Mouse (Mus musculus) thymus, adult 18-20 months (tissue): Measurements from ENCODE around the gene Ceacam19.
"Not testable (repeated sequence)": the region's sequence is repeated elsewhere in the genome, so short reads cannot be mapped to it uniquely, and the experiment has no call there.

Experiments used
- DNase-seq, 2 experiments: peaks; one replicate each; pipeline ENCODE4 v3.0.0; 2022; ENCODE audit warnings: mixed read lengths in 2 of 2

The Ceacam19 gene

GRCm38 (mm10) chr7:19887849-19888248, at the start of gene Ceacam19:
TSS of gene Ceacam19 (minus strand) at chr7:19887965.
- DNase-seq, result no peak

- DNase-seq, result no peak
These were observed 49.6 kb upstream of the Ceacam19 start for GRCm38 (mm10) chr7:19937229-19937821.

GRCm38 (mm10) chr7:19935961-19936360, 48.2 kb upstream of the Ceacam19 start:
- no peak for DNase-seq

- DNase-seq, result peak in 1 of 2 experiments; percentile 71
These were observed 47.5 kb upstream of the Ceacam19 start for GRCm38 (mm10) chr7:19935171-19935751.

- DNase-seq, result peak; percentile 62 to 80
These were observed 45.4 kb upstream of the Ceacam19 start for GRCm38 (mm10) chr7:19932877-19933809.

- peak; percentile 82 to 89 for DNase-seq
These were observed 44.5 kb upstream of the Ceacam19 start for GRCm38 (mm10) chr7:19932133-19932876.

- DNase-seq, result not testable (repeated sequence)
These were observed 42.7 kb upstream of the Ceacam19 start for GRCm38 (mm10) chr7:19930481-19930880.

- no peak for DNase-seq
These were observed 40.7 kb upstream of the Ceacam19 start for GRCm38 (mm10) chr7:19928486-19928885.

- no peak for DNase-seq
These were observed 39.2 kb upstream of the Ceacam19 start for GRCm38 (mm10) chr7:19926849-19927480.

- no peak for DNase-seq
These were observed 37.6 kb upstream of the Ceacam19 start for GRCm38 (mm10) chr7:19925376-19925775.

GRCm38 (mm10) chr7:19923797-19924196, 36.0 kb upstream of the Ceacam19 start:
- DNase-seq, result peak; percentile 43 to 61

- peak in 1 of 2 experiments; percentile 4 for DNase-seq
These were observed 35.6 kb upstream of the Ceacam19 start for GRCm38 (mm10) chr7:19923354-19923753.

GRCm38 (mm10) chr7:19920506-19921261, 32.9 kb upstream of the Ceacam19 start, which contains the start of gene Pvr:
TSS of gene Pvr (minus strand) at chr7:19921160.
- peak; percentile 65 to 69 for DNase-seq

GRCm38 (mm10) chr7:19920166-19920505, 32.4 kb upstream of the Ceacam19 start:
- DNase-seq, result peak in 1 of 2 experiments; percentile 17

- DNase-seq, result no peak
These were observed 26.8 kb upstream of the Ceacam19 start for GRCm38 (mm10) chr7:19914558-19914957.

- DNase-seq, result peak; percentile 64 to 77
These were observed 24.1 kb upstream of the Ceacam19 start for GRCm38 (mm10) chr7:19911695-19912524.

GRCm38 (mm10) chr7:19911292-19911658, 23.5 kb upstream of the Ceacam19 start:
- peak in 1 of 2 experiments; percentile 30 for DNase-seq

GRCm38 (mm10) chr7:19910421-19911291, 22.9 kb upstream of the Ceacam19 start:
- DNase-seq, result peak; percentile 69 to 75

GRCm38 (mm10) chr7:19889881-19890280, 2.1 kb upstream of the Ceacam19 start:
- no peak for DNase-seq

GRCm38 (mm10) chr7:19880754-19881153, 7.0 kb downstream of the Ceacam19 start:
- no peak for DNase-seq
